Mouse (Mus musculus) megakaryocyte, adult 5-6 weeks (primary cell): Measurements from ENCODE around the gene Gm10197. TPM values are rescaled to one million over a fixed set of nuclear protein-coding genes. Genes with fewer than 3 reads are reported as not detected.

Source experiments
- ATAC-seq: 2 replicates; pipeline ENCODE4 v1.8.0; 2016; ENCODE audit warnings: mild to moderate bottlenecking, inconsistent platforms; ENCODE audit not compliant: poor library complexity, severe bottlenecking
- total RNA-seq, 2 experiments: library from RNA; stranded (forward) in 1 of 2; stranded (reverse) in 1 of 2; fragments of 153-499, 151-499 nt in 1 of 2; fragments of 221-1000, 200-1000 nt in 1 of 2; gene quantifications; 2 replicates each; pipeline versions ENCODE4 v1.2.3 to v1.2.4; 2015 to 2017

Gm10197 gene
- total RNA-seq, 2 experiments from 2014 or later: not detected

GRCm38 (mm10) chr19:53362967-53363366, 8.6 kb downstream of the Gm10197 start:
- peak; percentile 69 for ATAC-seq

DNA sequence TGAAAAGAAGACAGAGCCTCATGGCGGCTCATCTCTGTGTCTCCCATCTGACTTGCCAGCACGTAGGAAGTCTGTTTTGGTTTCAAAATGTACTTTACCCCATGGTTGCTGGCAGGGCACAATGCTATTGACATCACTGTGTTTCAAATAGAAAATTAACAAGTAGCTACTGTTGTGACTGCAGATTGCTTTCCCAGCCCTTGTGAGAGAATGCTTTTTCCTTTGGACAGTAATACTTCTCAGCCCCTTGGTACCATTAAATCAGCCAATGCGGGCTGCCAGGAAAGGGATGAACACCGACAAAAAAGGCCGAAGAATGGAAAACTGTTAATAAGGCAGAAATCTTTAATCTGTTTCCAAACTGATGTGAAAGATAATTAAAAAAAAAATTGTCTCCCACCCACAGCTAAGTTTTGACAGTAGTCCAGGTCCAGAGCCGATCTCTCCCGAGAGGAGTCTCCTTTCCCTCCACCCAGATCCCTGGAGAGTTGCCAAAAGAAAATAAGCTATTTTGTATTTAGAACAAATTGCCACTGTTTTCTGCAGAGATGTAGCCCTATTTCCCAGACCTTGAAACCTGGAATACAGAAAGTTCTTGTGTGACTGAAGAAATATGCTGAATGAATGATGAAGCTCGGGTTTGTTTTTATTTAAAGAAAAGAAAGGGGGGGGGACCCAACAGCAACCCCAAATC, 11.2 kb downstream of the Gm10197 start:
- ATAC-seq: no peak

- ATAC-seq: 0 out of 2 replicates have a peak, but pooled peaks have one; percentile 24
Observed at GRCm38 (mm10) chr19:53359160-53360033, 12.2 kb downstream of the Gm10197 start.

DNA sequence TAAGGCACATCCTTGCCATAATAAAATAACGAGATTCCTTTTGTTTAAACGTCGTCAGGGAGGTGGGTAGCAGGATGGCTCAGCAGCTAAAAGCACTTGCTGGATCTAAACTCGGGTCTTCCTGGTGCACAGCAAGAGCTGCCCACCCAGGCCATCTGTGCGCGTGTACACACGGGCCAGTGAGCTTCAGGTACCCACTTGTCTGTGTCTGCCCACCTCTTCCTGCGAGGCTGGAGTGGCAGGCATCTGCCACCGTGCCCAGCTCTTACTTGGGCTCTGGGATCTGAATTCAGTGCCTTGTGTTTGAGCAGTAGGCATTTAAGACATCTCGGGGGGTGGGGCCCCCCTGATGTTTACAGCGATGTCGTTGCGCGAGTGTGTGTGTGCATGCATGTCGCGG, 16.5 kb downstream of the Gm10197 start:
- no peak for ATAC-seq

GRCm38 (mm10) chr19:53354271-53355000, 17.1 kb downstream of the Gm10197 start:
- ATAC-seq: no peak

DNA sequence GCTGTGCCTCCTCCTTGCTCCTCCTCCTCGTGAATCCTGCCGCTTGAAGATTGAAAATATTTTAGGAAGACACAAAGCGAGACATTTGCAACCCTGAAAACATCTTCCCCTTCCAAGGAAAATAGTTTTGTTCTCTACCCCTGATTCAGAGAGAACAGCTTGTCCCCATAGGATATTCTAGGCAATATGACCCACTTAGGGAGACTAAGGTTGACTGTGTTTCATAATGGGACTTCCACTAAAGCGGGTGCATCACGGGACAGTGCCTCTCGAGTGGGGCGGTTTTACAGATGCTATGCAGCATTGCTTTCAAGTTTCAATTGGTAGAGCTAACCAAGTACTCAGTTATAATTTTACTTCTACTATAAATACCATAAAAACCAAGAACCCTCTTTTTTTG, 17.7 kb downstream of the Gm10197 start:
- no peak for ATAC-seq

DNA sequence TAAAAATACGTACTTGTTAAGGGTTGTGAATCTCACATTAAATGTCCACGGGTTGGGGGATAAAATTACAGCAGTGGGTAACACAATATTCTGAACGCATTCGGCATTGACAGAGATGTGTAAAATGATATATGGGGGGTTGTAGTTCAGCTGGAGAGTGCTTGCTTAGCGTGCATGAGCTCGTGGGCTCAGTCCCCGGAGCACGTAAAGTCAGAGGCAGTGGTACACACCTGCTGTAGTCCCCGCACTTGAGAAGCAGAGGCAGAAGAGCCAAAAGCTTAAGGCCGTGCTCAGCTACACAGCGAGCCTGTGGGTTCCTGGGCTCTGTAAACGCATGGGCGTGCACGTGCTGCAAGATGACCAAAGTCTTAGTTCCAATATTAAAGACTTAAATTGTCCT, 25.8 kb downstream of the Gm10197 start:
- ATAC-seq: no peak

DNA sequence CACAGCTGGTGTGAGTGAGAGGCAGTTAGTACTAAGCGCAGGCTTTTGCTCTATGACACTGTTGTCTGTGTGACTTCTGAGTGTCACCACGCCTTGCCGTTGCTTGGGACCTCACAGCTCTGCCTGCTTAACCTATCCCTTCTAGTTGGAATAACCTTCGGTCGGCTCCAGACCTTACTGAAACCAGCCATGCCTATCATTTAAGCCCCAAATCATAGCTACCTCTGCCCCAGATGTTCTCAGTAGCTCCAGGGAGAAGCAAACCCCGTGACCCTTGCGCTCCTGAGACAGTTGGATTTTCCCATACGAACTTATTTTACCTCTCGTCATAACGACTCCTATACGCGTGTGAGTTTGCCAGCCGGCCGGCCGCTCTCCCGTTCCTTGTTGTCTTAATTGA, 27.5 kb downstream of the Gm10197 start:
- ATAC-seq: no peak

GRCm38 (mm10) chr19:53343174-53343881, 28.2 kb downstream of the Gm10197 start:
- no peak for ATAC-seq

DNA sequence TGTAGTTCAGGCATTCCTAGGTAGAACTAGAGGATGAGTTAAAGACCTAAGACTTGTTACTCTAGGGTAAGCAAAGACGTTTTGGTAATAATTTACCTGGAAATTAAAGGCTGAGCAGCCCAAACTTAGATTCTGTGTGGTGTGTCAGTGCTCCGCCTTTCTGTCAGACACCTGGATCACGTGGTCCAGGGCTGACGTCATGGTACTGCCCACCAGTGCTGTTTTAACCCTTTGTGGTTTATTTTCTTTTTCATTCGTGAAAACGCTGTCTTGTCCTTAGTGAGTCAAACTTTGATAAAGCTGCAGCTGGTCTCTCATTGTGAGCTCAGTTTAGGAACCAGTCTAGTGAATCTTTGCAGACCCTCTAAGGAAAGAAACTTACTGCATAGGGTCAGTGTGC, 31.1 kb downstream of the Gm10197 start:
- ATAC-seq: no peak

- no peak for ATAC-seq
Observed at GRCm38 (mm10) chr19:53335241-53335640, 36.3 kb downstream of the Gm10197 start.

GRCm38 (mm10) chr19:53333730-53334129, 37.8 kb downstream of the Gm10197 start:
- no peak for ATAC-seq

DNA sequence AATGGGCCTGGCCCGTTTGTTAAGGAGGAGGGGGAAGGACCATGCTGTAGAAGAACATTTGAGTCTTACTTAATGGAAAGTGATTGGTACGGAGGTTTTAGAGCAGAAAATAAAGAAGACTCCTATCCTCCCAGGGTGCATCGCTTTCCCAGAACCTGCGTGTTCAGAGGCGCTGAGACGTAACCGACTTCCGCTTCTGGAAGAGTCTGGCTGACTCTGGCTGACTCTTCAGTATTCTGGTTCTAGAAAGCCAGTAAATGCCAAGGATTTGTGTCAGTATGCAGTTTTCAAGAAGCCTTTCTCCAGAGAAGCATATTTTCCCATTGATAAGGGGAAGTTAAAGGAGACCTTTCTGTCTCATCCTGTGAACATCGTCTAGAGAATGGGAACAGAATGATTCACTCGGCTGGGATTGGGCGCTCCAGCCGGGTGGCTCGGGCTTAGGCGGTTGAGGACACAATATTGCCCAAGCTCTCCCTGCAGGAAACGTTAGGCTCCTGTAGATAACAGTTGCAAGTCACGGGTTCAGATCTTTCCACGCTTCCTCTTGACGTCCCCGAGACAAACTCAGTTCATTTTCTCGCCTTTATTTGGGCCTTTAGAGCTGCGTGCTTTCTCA, 39.6 kb downstream of the Gm10197 start:
- peak; percentile 25 for ATAC-seq

- peak; percentile 17; the same call in 1 of the 2 replicates for ATAC-seq
Observed at GRCm38 (mm10) chr19:53329992-53330381, 41.6 kb downstream of the Gm10197 start.

DNA sequence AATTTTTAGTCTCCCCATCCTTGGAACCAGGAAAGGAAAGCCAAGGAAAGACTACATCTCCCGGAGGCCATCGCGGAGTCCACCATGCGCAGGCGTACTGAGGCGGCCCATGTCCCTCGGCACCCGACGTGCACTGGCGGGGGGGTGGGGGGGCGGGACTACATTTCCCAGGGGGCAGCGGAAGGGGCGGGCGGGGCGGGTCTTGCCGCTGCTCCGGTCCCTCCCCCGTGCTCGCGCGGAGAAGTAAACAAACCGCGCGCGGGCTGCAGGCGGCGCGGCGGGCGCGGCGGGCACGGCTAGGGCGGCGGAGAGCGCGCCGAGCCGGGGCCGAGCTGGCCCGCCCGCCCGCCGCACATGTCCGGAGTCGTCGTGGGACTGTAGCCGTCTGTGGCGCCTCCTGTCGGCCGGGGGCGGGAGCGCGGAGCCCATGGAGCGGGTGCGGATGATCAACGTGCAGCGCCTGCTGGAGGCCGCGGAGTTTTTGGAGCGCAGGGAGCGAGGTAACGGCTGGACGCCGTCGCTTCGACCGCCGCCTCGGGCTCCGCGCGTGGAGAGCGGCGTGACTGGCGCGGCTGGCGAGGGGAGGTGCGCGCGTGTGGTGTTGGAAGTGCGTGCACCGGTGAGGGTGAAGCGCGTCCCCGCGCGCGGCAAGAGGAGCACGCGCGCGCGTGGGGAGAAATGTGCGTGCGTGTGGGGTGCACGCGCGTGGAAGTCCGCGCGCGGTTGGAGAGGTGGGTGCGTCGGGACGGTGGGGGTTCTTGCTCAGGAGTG, 42.2 kb downstream of the Gm10197 start:
- ATAC-seq: peak; percentile 46

- ATAC-seq: peak; percentile 45
Observed at GRCm38 (mm10) chr19:53328116-53328515, 43.5 kb downstream of the Gm10197 start.

- ATAC-seq: peak; percentile 34
Observed at GRCm38 (mm10) chr19:53325578-53326295, 45.8 kb downstream of the Gm10197 start.

- ATAC-seq: no peak
Observed at GRCm38 (mm10) chr19:53324866-53325265, 46.7 kb downstream of the Gm10197 start.
